ENCODE assay signal across 20 mouse cellular contexts in genomic region chr8:77045711-77046110, GRCm38 (mm10).
"Had no signal": no experiment of that assay in that cellular context is flagged by ENCODE, and none has a peak within 500 bp of the region (broad histone marks: within the 10 kb centered on the region; RNA-seq: fewer than 3 reads in every experiment).

No protein-coding gene starts in this region.

- H3K4me3 ChIP-seq: limb, embryonic 12.5 days; limb, embryonic 15.5 days; liver, embryonic 13.5 days; midbrain, embryonic 12.5 days; midbrain, embryonic 15.5 days; neural tube, embryonic 12.5 days; neural tube, embryonic 15.5 days had no signal

- H3K4me2 ChIP-seq: limb, embryonic 12.5 days; limb, embryonic 15.5 days; lung, embryonic 14.5 days; midbrain, embryonic 12.5 days; midbrain, embryonic 15.5 days; neural tube, embryonic 12.5 days; neural tube, embryonic 15.5 days had no signal

- H3K27ac ChIP-seq: kidney, postnatal 0 days; limb, embryonic 12.5 days; limb, embryonic 15.5 days; liver, embryonic 13.5 days; macrophage; midbrain, embryonic 12.5 days; midbrain, embryonic 15.5 days; neural tube, embryonic 12.5 days; neural tube, embryonic 15.5 days had no signal

- ATAC-seq: lung, postnatal 0 days; midbrain, embryonic 15.5 days had no signal

- H3K36me3 ChIP-seq: limb, embryonic 12.5 days; limb, embryonic 15.5 days; liver, embryonic 13.5 days; midbrain, embryonic 12.5 days; midbrain, embryonic 15.5 days; neural tube, embryonic 12.5 days; neural tube, embryonic 15.5 days had no signal

- H3K9ac ChIP-seq: limb, embryonic 12.5 days; limb, embryonic 15.5 days; liver, embryonic 13.5 days; lung, embryonic 14.5 days; midbrain, embryonic 12.5 days; midbrain, embryonic 15.5 days; neural tube, embryonic 12.5 days; neural tube, embryonic 15.5 days had no signal

- H3K27me3 ChIP-seq: limb, embryonic 12.5 days; limb, embryonic 15.5 days; liver, embryonic 13.5 days; midbrain, embryonic 12.5 days; midbrain, embryonic 15.5 days; neural tube, embryonic 12.5 days; neural tube, embryonic 15.5 days had no signal

- H3K4me1 ChIP-seq: limb, embryonic 12.5 days; limb, embryonic 15.5 days; midbrain, embryonic 12.5 days; midbrain, embryonic 15.5 days; neural tube, embryonic 12.5 days; neural tube, embryonic 15.5 days had no signal

- H3K9me3 ChIP-seq: limb, embryonic 12.5 days; limb, embryonic 15.5 days; liver, embryonic 13.5 days; midbrain, embryonic 12.5 days; midbrain, embryonic 15.5 days; neural tube, embryonic 12.5 days; neural tube, embryonic 15.5 days had no signal

- DNase-seq: kidney, adult 2 months; kidney, postnatal 25 days; left cerebral cortex, postnatal 4 days; liver, embryonic 13.5 days; lung, embryonic 14.5 days; right cerebral cortex, postnatal 14 days; right cerebral cortex, postnatal 4 days; spleen, adult 18-20 months; thymus, adult 2 months; thymus, postnatal 14 days; thymus, postnatal 4 days had no signal
